Mouse (Mus musculus): ENCODE measurements around the gene Gm15517.
"Not testable (repeated sequence)": the region's sequence is repeated elsewhere in the genome, so short reads cannot be mapped to it uniquely, and the experiment has no call there.

Gene Gm15517

DNA sequence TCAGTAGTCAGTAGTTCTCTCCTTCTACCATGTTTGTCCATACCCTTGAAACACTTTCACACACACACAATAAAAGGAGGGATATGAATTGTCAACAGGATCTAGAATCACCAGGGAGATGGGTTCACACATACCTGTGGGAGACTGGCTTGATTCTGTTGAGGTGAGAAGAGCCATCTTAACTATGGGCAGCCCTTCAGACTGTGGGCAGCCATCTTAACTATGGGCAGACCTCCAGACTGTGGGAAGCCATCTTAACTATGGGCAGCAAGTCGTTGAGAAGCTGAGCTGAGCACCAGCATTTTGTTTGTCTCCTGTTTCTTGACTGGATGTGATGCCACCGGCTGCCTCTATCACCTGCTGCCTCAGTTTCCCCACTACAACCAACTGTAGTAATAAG lies 10.1 kb downstream of the Gm15517 start:
- DNase-seq = no peak

DNA sequence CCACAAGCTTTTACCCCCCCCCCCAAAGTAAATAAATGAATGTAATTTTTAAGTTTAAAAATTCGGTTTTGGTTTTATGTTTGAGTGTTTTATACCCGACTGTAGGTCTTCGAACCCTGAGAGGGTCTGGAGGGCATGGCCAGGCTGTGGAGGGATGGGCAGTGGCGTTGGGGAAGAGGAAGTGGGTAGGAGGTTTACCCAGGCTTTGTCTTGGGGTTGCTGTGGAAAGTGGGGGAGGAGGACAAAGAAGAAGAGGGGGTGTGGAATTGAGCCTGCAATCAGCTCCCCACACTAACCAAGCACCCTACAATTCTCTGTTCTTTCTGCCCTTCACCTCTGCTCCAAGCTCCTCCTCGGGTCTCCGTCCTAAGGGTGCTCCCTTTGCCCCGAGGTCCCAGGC lies 11.3 kb downstream of the Gm15517 start:
- DNase-seq = no peak

GRCm38 (mm10) chr7:44273446-44273845 lies 12.2 kb downstream of the Gm15517 start:
- DNase-seq = no peak

GRCm38 (mm10) chr7:44274096-44274495 lies 12.8 kb downstream of the Gm15517 start:
- DNase-seq = no peak

DNA sequence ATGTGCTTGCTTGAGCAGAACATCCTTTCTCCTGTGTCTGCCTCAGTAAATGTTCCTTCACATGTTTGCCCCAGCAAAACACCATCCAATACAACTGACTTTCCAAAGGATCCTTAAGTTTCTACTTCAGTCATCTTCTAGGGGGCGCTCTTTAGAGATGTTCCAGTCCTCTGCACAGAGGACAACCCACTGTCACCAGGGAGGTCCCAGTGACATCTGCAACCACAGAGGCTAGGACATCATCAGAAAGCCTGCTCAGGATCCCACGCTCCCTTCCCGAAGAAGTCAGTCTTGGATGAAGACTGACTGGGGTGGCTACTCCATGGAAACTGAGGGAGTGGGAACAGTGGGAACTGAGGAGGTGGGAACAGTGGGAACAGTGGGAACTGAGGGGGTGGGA lies 14.3 kb downstream of the Gm15517 start:
- DNase-seq = no peak

DNA sequence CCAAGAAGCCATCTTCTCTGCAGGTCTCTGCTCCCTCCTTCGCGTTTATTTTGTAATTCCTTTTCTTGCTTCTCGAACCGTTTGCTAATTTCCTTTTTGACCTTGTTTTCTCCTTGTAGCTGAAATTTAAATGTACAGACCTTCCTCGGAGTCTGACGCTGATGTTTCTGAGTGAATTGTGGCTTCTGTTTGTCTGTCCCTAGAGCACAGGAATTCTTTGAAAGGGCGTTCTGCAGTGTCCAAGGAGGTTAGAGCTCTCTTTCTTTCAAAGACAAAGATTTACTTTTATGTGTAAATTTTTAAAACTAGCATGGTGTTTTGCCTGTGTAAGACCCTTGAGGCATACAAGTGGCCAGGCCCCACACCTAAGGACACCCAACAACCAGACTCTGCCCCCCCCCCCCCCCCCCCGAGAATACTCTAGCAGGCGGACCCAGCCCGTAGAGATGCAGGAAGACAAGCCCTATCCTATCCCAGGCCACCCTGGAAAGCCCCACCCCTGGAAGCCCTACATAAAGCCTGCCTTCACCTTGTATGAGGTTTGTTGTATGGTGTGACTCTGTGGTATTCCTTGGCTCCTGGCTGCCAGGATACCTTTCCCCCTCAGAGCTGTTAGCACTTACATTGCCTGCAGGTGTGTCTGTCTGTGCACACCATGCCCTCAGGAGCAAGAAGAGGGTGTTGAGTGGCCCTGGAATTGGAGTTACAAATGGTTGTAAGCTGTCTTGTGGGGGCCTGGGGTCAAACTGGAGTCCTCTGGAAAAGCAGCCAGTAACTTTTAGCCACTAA lies 15.4 kb downstream of the Gm15517 start:
- no peak for DNase-seq

DNA sequence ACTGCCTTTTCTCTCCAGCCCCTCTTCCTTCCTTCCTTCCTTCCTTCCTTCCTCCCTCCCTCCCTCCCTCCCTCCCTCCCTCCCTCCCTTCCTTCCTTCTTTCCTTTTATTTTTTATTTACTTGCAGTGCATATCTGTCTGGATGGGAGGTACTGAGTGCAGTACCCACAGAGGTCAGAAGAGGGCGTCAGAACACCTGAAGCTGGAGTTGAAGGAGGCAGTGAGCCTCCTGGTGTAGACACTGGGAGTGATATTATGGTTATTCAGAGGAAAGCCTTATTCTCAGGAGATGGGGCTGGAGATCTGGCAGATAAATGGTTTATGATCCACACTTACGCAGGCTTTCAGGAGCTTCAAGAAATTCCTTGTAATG lies 16.0 kb downstream of the Gm15517 start:
- DNase-seq = no peak

GRCm38 (mm10) chr7:44280959-44281358 lies 19.7 kb downstream of the Gm15517 start:
- no peak for DNase-seq

GRCm38 (mm10) chr7:44281586-44281985 lies 20.3 kb downstream of the Gm15517 start:
- no peak for DNase-seq

DNA sequence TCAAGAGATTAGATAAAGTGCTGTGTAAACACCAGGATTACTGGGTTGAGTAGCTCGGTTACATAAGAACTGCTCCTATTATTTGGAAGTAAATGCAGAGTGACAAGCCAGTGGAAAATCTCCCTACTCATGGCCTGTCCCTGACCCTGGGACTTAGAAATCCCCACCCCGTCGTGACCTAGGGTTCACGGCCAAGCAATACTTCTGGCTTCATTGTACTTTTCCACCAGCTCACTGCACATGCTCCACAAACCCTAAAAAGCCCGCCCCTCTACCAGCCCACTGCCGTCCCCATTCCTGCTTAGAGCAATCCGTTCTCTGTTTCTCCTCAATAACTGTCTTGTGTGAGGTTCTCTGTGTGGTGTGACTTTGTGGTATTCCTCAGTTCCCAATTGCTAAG lies 26.5 kb downstream of the Gm15517 start:
- no peak for DNase-seq

- no peak for DNase-seq
These were observed 29.7 kb downstream of the Gm15517 start for GRCm38 (mm10) chr7:44290986-44291385.

DNA sequence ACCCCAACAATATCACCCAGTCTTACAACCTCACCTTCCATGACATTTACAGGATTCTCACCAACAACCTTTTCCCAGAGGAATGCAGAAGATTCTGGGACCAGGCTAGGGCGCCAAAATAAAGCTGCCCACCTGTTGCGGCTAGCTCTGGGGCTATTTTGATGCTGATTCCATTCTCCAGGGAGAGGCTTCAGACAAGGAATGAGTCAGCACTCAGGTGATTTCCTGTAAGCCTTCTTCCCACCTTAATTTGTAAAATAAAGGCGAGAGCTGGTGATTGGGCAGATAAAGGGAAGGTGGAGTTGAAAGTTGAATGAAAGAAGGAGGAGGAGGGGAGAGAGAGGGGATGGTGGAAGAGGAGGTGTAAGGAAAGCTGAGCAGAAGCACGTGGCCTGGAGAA lies 30.2 kb downstream of the Gm15517 start:
- no peak for DNase-seq

DNA sequence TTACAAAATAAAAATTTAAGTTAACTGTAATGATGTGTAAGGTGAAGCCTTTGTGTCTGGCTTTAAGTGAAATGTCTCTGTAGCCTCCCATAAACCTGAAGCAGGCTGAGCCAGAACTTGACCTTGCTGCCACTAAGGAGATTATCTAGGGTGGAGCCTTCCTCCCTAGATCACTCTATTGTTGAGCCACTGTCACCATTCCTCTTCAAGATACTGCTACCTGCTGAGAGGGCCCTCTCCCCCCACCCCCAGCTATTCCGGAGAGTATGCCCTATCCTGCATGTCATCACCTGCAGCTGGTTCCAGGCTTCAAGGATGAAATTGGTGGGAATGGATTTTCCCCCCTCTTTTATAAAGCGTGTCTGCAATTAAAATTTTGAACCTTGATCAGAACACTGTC lies 36.3 kb downstream of the Gm15517 start:
- DNase-seq = not testable (repeated sequence)

- no peak for DNase-seq
These were observed 42.4 kb downstream of the Gm15517 start for GRCm38 (mm10) chr7:44303346-44304340.

GRCm38 (mm10) chr7:44304463-44304774 lies 43.2 kb downstream of the Gm15517 start:
- no peak for DNase-seq

GRCm38 (mm10) chr7:44304775-44305641 lies 43.8 kb downstream of the Gm15517 start:
- DNase-seq = peak; percentile 91 to 96

GRCm38 (mm10) chr7:44305686-44306085 lies 44.4 kb downstream of the Gm15517 start:
- DNase-seq = peak in 1 of 2 experiments; percentile 21

- DNase-seq = no peak
These were observed 45.4 kb downstream of the Gm15517 start, which contains the start of gene Clec11a for GRCm38 (mm10) chr7:44306516-44307240. Clec11a (minus strand) TSS chr7:44306902.

DNA sequence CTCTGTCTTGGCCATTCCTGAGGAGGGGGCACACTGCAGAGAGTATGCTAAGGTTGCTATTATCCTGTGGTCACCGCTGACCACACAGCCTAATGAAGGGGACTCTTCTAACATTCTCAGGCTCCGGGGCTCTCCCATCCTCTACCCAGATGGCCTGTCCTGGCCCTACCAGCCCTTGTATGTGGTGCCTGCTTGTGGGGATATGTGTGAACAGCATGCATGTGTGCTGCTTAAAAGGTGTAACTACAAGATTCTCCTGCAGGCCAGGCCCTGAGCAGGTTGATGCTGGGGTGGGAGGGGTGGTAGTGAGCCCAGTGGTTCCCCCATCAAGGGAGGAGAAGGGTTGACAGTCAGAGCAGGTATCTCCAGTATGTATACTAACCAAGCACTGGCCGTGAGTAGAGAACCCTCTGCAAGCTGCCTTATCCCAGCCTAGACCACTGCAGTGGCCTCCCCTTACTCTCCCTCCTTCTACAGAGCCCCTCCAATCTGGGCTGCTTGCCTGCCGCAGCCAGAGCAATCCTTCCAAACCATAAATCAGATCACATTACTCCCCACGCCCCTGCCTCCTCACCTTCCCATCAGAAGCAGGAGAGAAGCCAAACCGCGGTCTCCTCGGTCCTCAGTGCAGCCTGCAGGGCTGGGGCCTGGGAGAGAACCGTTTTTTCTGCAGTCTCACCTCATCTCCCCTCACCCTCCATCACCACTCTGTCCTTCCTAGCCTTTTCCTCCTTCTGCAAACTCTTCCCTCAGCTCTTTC lies 46.2 kb downstream of the Gm15517 start:
- no peak for DNase-seq

- no peak for DNase-seq
These were observed 48.4 kb downstream of the Gm15517 start, which contains the start of gene Shank1 for GRCm38 (mm10) chr7:44309475-44310284. Shank1 (plus strand) TSS chr7:44310253.
